Mouse (Mus musculus) intestine, postnatal 0 days (tissue): ENCODE measurements around the gene Hivep3. TPM values are rescaled to one million over a fixed set of nuclear protein-coding genes. Genes with fewer than 3 reads are reported as not detected.

Experiments used
- ATAC-seq: fragments of 200-750 bp; cut with Nextera tagmentation; 2 replicates; pipeline ENCODE4 v1.8.0; 2017; ENCODE audit warnings: mild to moderate bottlenecking, moderate TSS enrichment, moderate library complexity
- H3K27ac ChIP-seq: fragments of 300-500 bp; sonication (generic); 2 replicates; pipeline ENCODE4 v1.5.1; 2014; ENCODE audit warnings: mild to moderate bottlenecking, low read depth, low read length, moderate library complexity
- H3K27me3 ChIP-seq: fragments of 300-500 bp; sonication (generic); replicated peaks from 2 replicates; pipeline ENCODE4 v1.6.1; 2014; ENCODE audit warnings: low read length, mixed read lengths; ENCODE audit not compliant: control insufficient read depth, insufficient read depth
- H3K36me3 ChIP-seq: fragments of 300-500 bp; sonication (generic); 2 replicates; pipeline ENCODE4 v1.6.1; 2014; ENCODE audit warnings: mild to moderate bottlenecking, moderate library complexity; ENCODE audit not compliant: control insufficient read depth, insufficient read depth
- H3K4me1 ChIP-seq: fragments of 300-500 bp; sonication (generic); replicated peaks from 2 replicates; pipeline ENCODE4 v1.6.1; 2014; ENCODE audit warnings: antibody characterized with exemption, low read length, mixed read lengths; ENCODE audit not compliant: control insufficient read depth, insufficient read depth
- H3K4me2 ChIP-seq: fragments of 300-500 bp; sonication (generic); replicated peaks from 2 replicates; pipeline ENCODE4 v1.6.1; 2014; ENCODE audit warnings: low read depth, mild to moderate bottlenecking, moderate library complexity
- H3K4me3 ChIP-seq: fragments of 300-500 bp; sonication (generic); 2 replicates; pipeline ENCODE4 v1.5.1; 2014; ENCODE audit warnings: low read depth, low read length
- H3K9ac ChIP-seq: fragments of 300-500 bp; sonication (generic); 2 replicates; pipeline ENCODE4 v1.6.1; 2014; ENCODE audit warnings: mild to moderate bottlenecking, low read depth, low read length
- H3K9me3 ChIP-seq: fragments of 300-500 bp; sonication (generic); 2 replicates; pipeline ENCODE4 v1.6.1; 2016; ENCODE audit warnings: mixed run types; ENCODE audit not compliant: control insufficient read depth
- CTCF ChIP-seq: sonication (generic); IDR thresholded peaks from 2 replicates; pipeline ENCODE4 v1.5.1; 2016; ENCODE audit warnings: low read depth, mild to moderate bottlenecking, control low read depth, antibody characterized with exemption, moderate library complexity
- WGBS: fragments of 180-500 bp; shearing (Covaris S2); extraction: QIAGEN DNeasy Blood & Tissue Kit; methylation state at CpG from one replicate; pipeline ENCODE4 v1.1.7; 2014; 5-methylcytosine and 5-hydroxymethylcytosine counted together
- polyA plus RNA-seq: library from polyadenylated mRNA; unstranded; fragments of >200 nt; fragmentation: Nextera tagmentation; extraction: Ambion mirVana; gene quantifications from 2 replicates; pipeline ENCODE4 v1.2.1, GENCODE M21; 2015

Hivep3 gene
- polyA plus RNA-seq, 1 experiment from 2014 or later = 4.1 TPM

- H3K4me2 ChIP-seq = no peak overlapping the region
- no peak for ATAC-seq
- no peaks in the 10 kb centered on the region for H3K4me1 ChIP-seq
- H3K9me3 ChIP-seq = no peaks in the 10 kb centered on the region
- WGBS = 80% methylated on average over 3 of the region's 3 CpGs
- H3K9ac ChIP-seq = no peak overlapping the region
- H3K4me3 ChIP-seq = no peak overlapping the region
- TF ChIP-seq CTCF = no peak
- H3K36me3 ChIP-seq = no peaks in the 10 kb centered on the region
- no peaks in the 10 kb centered on the region for H3K27me3 ChIP-seq
- H3K27ac ChIP-seq = no peak overlapping the region
These were observed 256.8 kb downstream of the Hivep3 start for GRCm38 (mm10) chr4:119990346-119990745.

GRCm38 (mm10) chr4:119990841-119991240 is 257.3 kb downstream of the Hivep3 start:
- H3K4me2 ChIP-seq = no peak overlapping the region
- ATAC-seq = no peak
- no peak overlapping the region for H3K27ac ChIP-seq
- no peak overlapping the region for H3K9ac ChIP-seq
- H3K27me3 ChIP-seq = no peaks in the 10 kb centered on the region
- WGBS = 89% methylated on average over 3 of the region's 3 CpGs
- no peak for TF ChIP-seq CTCF
- H3K36me3 ChIP-seq = no peaks in the 10 kb centered on the region
- H3K9me3 ChIP-seq = no peaks in the 10 kb centered on the region
- no peaks in the 10 kb centered on the region for H3K4me1 ChIP-seq
- H3K4me3 ChIP-seq = no peak overlapping the region

GRCm38 (mm10) chr4:119991758-119992157 is 258.2 kb downstream of the Hivep3 start:
- 70% methylated on average over 4 of the region's 4 CpGs for WGBS
- Histone ChIP-seq H3K9ac (no peak overlapping the region), H3K4me2 (no peak overlapping the region), H3K27ac (no peak overlapping the region), H3K27me3 (no peaks in the 10 kb centered on the region), H3K4me1 (no peaks in the 10 kb centered on the region), H3K4me3 (no peak overlapping the region), H3K36me3 (no peaks in the 10 kb centered on the region), H3K9me3 (no peaks in the 10 kb centered on the region)
- no peak for ATAC-seq
- no peak for TF ChIP-seq CTCF

- no peaks in the 10 kb centered on the region for H3K36me3 ChIP-seq
- H3K27me3 ChIP-seq = no peaks in the 10 kb centered on the region
- no peak overlapping the region for H3K4me3 ChIP-seq
- no peaks in the 10 kb centered on the region for H3K4me1 ChIP-seq
- H3K9ac ChIP-seq = no peak overlapping the region
- no peak overlapping the region for H3K4me2 ChIP-seq
- ATAC-seq = no peak
- TF ChIP-seq CTCF = peak; percentile 47
- H3K27ac ChIP-seq = no peak overlapping the region
- no peaks in the 10 kb centered on the region for H3K9me3 ChIP-seq
- 89% methylated on average over 1 of the region's 1 CpGs for WGBS
These were observed 262.8 kb downstream of the Hivep3 start for GRCm38 (mm10) chr4:119996377-119996776.

- Histone ChIP-seq H3K27ac (no peak overlapping the region), H3K9ac (no peak overlapping the region), H3K9me3 (no peaks in the 10 kb centered on the region), H3K4me3 (no peak overlapping the region), H3K36me3 (no peaks in the 10 kb centered on the region), H3K4me2 (no peak overlapping the region), H3K4me1 (no peaks in the 10 kb centered on the region), H3K27me3 (no peaks in the 10 kb centered on the region)
- no peak for TF ChIP-seq CTCF
- 73% methylated on average over 7 of the region's 7 CpGs for WGBS
- no peak; the same call in 1 of the 2 replicates for ATAC-seq
These were observed 263.8 kb downstream of the Hivep3 start for GRCm38 (mm10) chr4:119997351-119997750.

GRCm38 (mm10) chr4:119998911-119999310 is 265.3 kb downstream of the Hivep3 start:
- WGBS = 69% methylated on average over 5 of the region's 5 CpGs
- H3K27ac ChIP-seq = no peak overlapping the region
- no peak for TF ChIP-seq CTCF

GRCm38 (mm10) chr4:120000881-120001280 is 267.3 kb downstream of the Hivep3 start:
- no peak for ATAC-seq
- no peaks in the 10 kb centered on the region for H3K9me3 ChIP-seq
- no peak overlapping the region for H3K4me2 ChIP-seq
- TF ChIP-seq CTCF = no peak
- no peaks in the 10 kb centered on the region for H3K4me1 ChIP-seq
- H3K4me3 ChIP-seq = no peak overlapping the region
- no peaks in the 10 kb centered on the region for H3K27me3 ChIP-seq
- no peak overlapping the region for H3K9ac ChIP-seq
- no peak overlapping the region for H3K27ac ChIP-seq
- H3K36me3 ChIP-seq = no peaks in the 10 kb centered on the region
- WGBS = 55% methylated on average over 7 of the region's 7 CpGs

More at GRCm38 (mm10) chr4:119998911-119999310, 265.3 kb downstream of the Hivep3 start:
- Histone ChIP-seq H3K36me3 (no peaks in the 10 kb centered on the region), H3K27me3 (no peaks in the 10 kb centered on the region), H3K4me1 (no peaks in the 10 kb centered on the region), H3K4me2 (no peak overlapping the region), H3K9ac (no peak overlapping the region), H3K9me3 (no peaks in the 10 kb centered on the region), H3K4me3 (no peak overlapping the region)
- no peak for ATAC-seq
